Mouse (Mus musculus) embryonic fibroblast, embryonic 13.5 days (primary cell): Measurements from ENCODE around the gene Dlgap4. TPM values are rescaled to one million over a fixed set of nuclear protein-coding genes. Genes with fewer than 3 reads are reported as not detected.

Source experiments
- H3K27ac ChIP-seq: 2 replicates; pipeline ENCODE4 v1.5.1; 2012; ENCODE audit warnings: low read length, control low read depth, inconsistent platforms; ENCODE audit not compliant: insufficient read depth
- H3K4me1 ChIP-seq: 2 replicates; pipeline ENCODE4 v1.6.1; 2011; ENCODE audit warnings: low read length; ENCODE audit not compliant: control insufficient read depth, insufficient read depth
- H3K4me3 ChIP-seq: 2 replicates; pipeline ENCODE4 v1.5.1; 2011; ENCODE audit warnings: mild to moderate bottlenecking, control low read depth, low read length; ENCODE audit not compliant: insufficient read depth
- CTCF ChIP-seq: IDR thresholded peaks from 2 replicates; pipeline ENCODE4 v1.5.1; 2011; ENCODE audit warnings: mild to moderate bottlenecking, control low read depth, low read length, moderate library complexity, borderline replicate concordance; ENCODE audit not compliant: insufficient read depth
- POLR2A ChIP-seq: IDR thresholded peaks from 2 replicates; pipeline ENCODE4 v1.6.1; 2011; ENCODE audit warnings: low read depth, mild to moderate bottlenecking, control low read depth, low read length, moderate library complexity
- polyA plus RNA-seq: library from polyadenylated mRNA; stranded (reverse); fragments of >200 nt; gene quantifications from 2 replicates; pipeline ENCODE4 v1.2.4, GENCODE M21; 2011; ENCODE audit warnings: low read depth; ENCODE audit not compliant: missing spikeins, insufficient read length

Gene Dlgap4
- polyA plus RNA-seq, 1 experiment: 58.4 TPM

GRCm38 (mm10) chr2:156776907-156777306 lies 163.4 kb downstream of the Dlgap4 start:
- no peaks in the 10 kb centered on the region for H3K4me1 ChIP-seq
- H3K4me3 ChIP-seq: peak overlapping the region; percentile 37
- H3K27ac ChIP-seq: no peak overlapping the region
- TF ChIP-seq CTCF (no peak), POLR2A (no peak)

- TF ChIP-seq POLR2A (no peak), CTCF (no peak)
- H3K27ac ChIP-seq: no peak overlapping the region
- H3K4me3 ChIP-seq: peak overlapping the region; percentile 37
These were observed 164.0 kb downstream of the Dlgap4 start for GRCm38 (mm10) chr2:156777326-156778004.

GRCm38 (mm10) chr2:156778571-156778970 lies 165.1 kb downstream of the Dlgap4 start:
- no peak overlapping the region for H3K4me3 ChIP-seq
- no peak overlapping the region for H3K27ac ChIP-seq
- no peak for TF ChIP-seq CTCF
- TF ChIP-seq POLR2A: no peak
- no peaks in the 10 kb centered on the region for H3K4me1 ChIP-seq

More at GRCm38 (mm10) chr2:156777326-156778004, 164.0 kb downstream of the Dlgap4 start:
- no peaks in the 10 kb centered on the region for H3K4me1 ChIP-seq

- no peak for TF ChIP-seq CTCF
- TF ChIP-seq POLR2A: 0 out of 2 replicates have a peak, but pooled peaks have one; percentile 24
- H3K4me1 ChIP-seq: no peaks in the 10 kb centered on the region
- no peak overlapping the region for H3K27ac ChIP-seq
- no peak overlapping the region for H3K4me3 ChIP-seq
These were observed 165.5 kb downstream of the Dlgap4 start for GRCm38 (mm10) chr2:156779036-156779435.

GRCm38 (mm10) chr2:156779488-156779887 lies 166.0 kb downstream of the Dlgap4 start:
- Histone ChIP-seq H3K4me3 (no peak overlapping the region), H3K4me1 (no peaks in the 10 kb centered on the region), H3K27ac (no peak overlapping the region)
- no peak for TF ChIP-seq POLR2A
- TF ChIP-seq CTCF: no peak

GRCm38 (mm10) chr2:156780129-156780528 lies 166.6 kb downstream of the Dlgap4 start:
- TF ChIP-seq POLR2A (no peak; the same call in 1 of the 2 replicates), CTCF (no peak)
- Histone ChIP-seq H3K4me1 (no peaks in the 10 kb centered on the region), H3K4me3 (no peak overlapping the region), H3K27ac (no peak overlapping the region)

- Histone ChIP-seq H3K27ac (no peak overlapping the region), H3K4me3 (no peak overlapping the region), H3K4me1 (no peaks in the 10 kb centered on the region)
- no peak for TF ChIP-seq CTCF
- TF ChIP-seq POLR2A: no peak; the same call in 1 of the 2 replicates
These were observed 167.2 kb downstream of the Dlgap4 start for GRCm38 (mm10) chr2:156780752-156781151.

GRCm38 (mm10) chr2:156781281-156781680 lies 167.8 kb downstream of the Dlgap4 start:
- no peak for TF ChIP-seq POLR2A
- Histone ChIP-seq H3K4me1 (no peaks in the 10 kb centered on the region), H3K27ac (no peak overlapping the region), H3K4me3 (no peak overlapping the region)

GRCm38 (mm10) chr2:156781836-156782480 lies 168.5 kb downstream of the Dlgap4 start:
- Histone ChIP-seq H3K4me3 (no peak overlapping the region), H3K27ac (no peak overlapping the region), H3K4me1 (no peaks in the 10 kb centered on the region)
- TF ChIP-seq POLR2A (peak; percentile 53; the same call in 1 of the 2 replicates), CTCF (no peak)
